ENCODE assay signal across 8 mouse cellular contexts in the genomic region with DNA sequence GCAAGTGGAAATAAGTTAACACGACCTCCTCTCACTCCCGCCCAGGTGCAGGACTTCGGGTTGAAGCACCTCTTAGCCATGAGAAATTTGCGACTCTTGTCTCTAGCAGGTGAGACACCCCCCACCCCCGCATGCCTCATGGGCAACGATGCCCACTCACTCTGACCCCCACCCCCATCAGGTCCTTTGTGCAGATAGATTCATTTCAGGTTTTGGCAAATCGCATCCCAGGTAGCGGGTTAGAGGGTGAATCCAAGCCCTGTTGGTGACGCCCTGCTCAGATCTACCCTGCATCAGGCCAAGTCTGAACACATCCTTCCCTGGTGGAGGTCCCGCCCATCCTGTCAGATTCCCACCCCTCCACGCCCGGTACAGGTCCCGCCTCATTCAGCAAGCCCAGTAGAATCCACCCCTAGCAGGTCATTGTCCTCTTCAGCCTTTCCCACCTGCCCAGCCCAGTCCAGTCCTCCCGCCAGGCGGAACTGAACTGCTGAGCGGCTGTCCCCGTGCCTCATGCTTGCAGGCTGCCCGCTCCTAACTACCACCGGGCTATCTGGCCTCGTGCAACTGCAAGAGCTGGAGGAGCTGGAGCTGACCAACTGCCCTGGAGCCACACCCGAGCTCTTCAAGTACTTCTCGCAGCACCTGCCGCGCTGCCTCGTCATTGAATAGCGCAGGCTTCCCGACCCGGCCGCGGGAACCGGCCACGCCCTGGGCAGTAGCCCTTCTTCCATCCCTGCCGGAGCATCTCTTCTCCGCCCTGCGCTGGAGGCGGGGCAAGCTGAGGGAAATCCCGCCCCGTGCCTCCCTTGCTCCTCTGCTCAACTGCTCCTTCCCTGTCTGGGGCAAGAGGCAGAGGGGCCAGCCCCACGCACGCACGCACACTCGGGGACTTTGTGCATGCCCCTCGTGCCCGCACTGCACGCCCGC. TPM values are rescaled to one million over a fixed set of nuclear protein-coding genes. Genes with fewer than 3 reads are reported as not detected.
A peak's percentile ranks its signal among the peaks of the same experiment; 100 is the strongest.
DNase-seq lines count a peak whose midpoint lies in the region; ATAC-seq and TF ChIP-seq lines count a peak whose summit lies in the region.

No protein-coding gene starts in this region.

- 5% methylated on average over 46 of the region's 46 CpGs for WGBS in hindbrain, embryonic 10.5 days
- WGBS in hindbrain, postnatal 0 days: 15% methylated on average over 46 of the region's 46 CpGs
- 7% methylated on average over 42 of the region's 46 CpGs for WGBS in liver, embryonic 16.5 days (ENCODE audit: insufficient replicate concordance)

- peak overlapping the region; percentile 41 for H3K4me3 ChIP-seq in hindbrain, embryonic 10.5 days
- H3K4me3 ChIP-seq in hindbrain, postnatal 0 days (ENCODE audit: low read length): no peak overlapping the region
- peak overlapping the region; percentile 7 for H3K4me3 ChIP-seq in erythroblast, embryonic 14.5 days (replicated peaks)
- H3K4me3 ChIP-seq in liver, embryonic 16.5 days (ENCODE audit: low read depth, low read length): no peak overlapping the region

- DNase-seq in hindbrain, embryonic 10.5 days (ENCODE audit: low spot score): peak; percentile 35
- DNase-seq in hindbrain, postnatal 0 days (ENCODE audit: low spot score): no peak
- DNase-seq in ES-CJ7 (ENCODE audit: low read depth, low spot score): peak; percentile 72
- DNase-seq in urinary bladder, postnatal 14 days (ENCODE audit: low spot score): no peak
- no peak for DNase-seq in left cerebral cortex, adult 11 months (ENCODE audit: low spot score)
- no peak for DNase-seq in B cell, adult 2 months

- H3K27me3 ChIP-seq in hindbrain, embryonic 10.5 days (ENCODE audit: insufficient read depth, poor library complexity, severe bottlenecking): peaks cover 56% of the 10 kb centered on the region
- H3K27me3 ChIP-seq in hindbrain, postnatal 0 days (ENCODE audit: insufficient read depth, low read length): no peaks in the 10 kb centered on the region
- H3K27me3 ChIP-seq in erythroblast, embryonic 14.5 days (ENCODE audit: control insufficient read depth): peaks cover 80% of the 10 kb centered on the region
- H3K27me3 ChIP-seq in liver, embryonic 16.5 days (ENCODE audit: control insufficient read depth, insufficient read depth, low read depth, low read length): peaks cover 35% of the 10 kb centered on the region

- no peaks in the 10 kb centered on the region for H3K9me3 ChIP-seq in hindbrain, embryonic 10.5 days
- H3K9me3 ChIP-seq in hindbrain, postnatal 0 days (ENCODE audit: low read length): no peaks in the 10 kb centered on the region
- H3K9me3 ChIP-seq in erythroblast, embryonic 14.5 days (ENCODE audit: control insufficient read depth, low read length): no peaks in the 10 kb centered on the region
- no peaks in the 10 kb centered on the region for H3K9me3 ChIP-seq in liver, embryonic 16.5 days (replicated peaks; ENCODE audit: control insufficient read depth, low read length)

- peaks cover 30% of the 10 kb centered on the region for H3K36me3 ChIP-seq in hindbrain, embryonic 10.5 days
- H3K36me3 ChIP-seq in hindbrain, postnatal 0 days (ENCODE audit: insufficient read depth, low read length): peaks cover 15% of the 10 kb centered on the region; the same call in 1 of the 2 replicates
- no peaks in the 10 kb centered on the region for H3K36me3 ChIP-seq in erythroblast, embryonic 14.5 days (ENCODE audit: control insufficient read depth)
- no peaks in the 10 kb centered on the region for H3K36me3 ChIP-seq in liver, embryonic 16.5 days (ENCODE audit: control insufficient read depth, insufficient read depth)

- H3K27ac ChIP-seq in hindbrain, embryonic 10.5 days: peak overlapping the region; percentile 26; the same call in 1 of the 2 replicates
- H3K27ac ChIP-seq in hindbrain, postnatal 0 days: no peak overlapping the region
- H3K27ac ChIP-seq in liver, embryonic 16.5 days (ENCODE audit: low read length): no peak overlapping the region

- H3K9ac ChIP-seq in hindbrain, postnatal 0 days (replicated peaks; ENCODE audit: low read length): no peak overlapping the region
- H3K9ac ChIP-seq in liver, embryonic 16.5 days (ENCODE audit: low read depth, low read length): no peak overlapping the region

- H3K4me1 ChIP-seq in hindbrain, embryonic 10.5 days (replicated peaks): peaks cover 24% of the 10 kb centered on the region
- H3K4me1 ChIP-seq in hindbrain, postnatal 0 days (ENCODE audit: insufficient read depth, low read length): peaks cover 4% of the 10 kb centered on the region
- peaks cover 26% of the 10 kb centered on the region for H3K4me1 ChIP-seq in erythroblast, embryonic 14.5 days (ENCODE audit: control insufficient read depth)
- H3K4me1 ChIP-seq in liver, embryonic 16.5 days (ENCODE audit: control insufficient read depth, low read depth, low read length): peaks cover 12% of the 10 kb centered on the region

- no peak for TF ChIP-seq CTCF in hindbrain, postnatal 0 days (IDR thresholded peaks at IDR 0.05; ENCODE audit: low read depth)

- no peak overlapping the region for H3K4me2 ChIP-seq in hindbrain, postnatal 0 days (ENCODE audit: low read depth, low read length)
- peak overlapping the region; percentile 30; the same call in 1 of the 2 replicates for H3K4me2 ChIP-seq in liver, embryonic 16.5 days (ENCODE audit: low read depth, low read length)

- no peak for ATAC-seq in hindbrain, postnatal 0 days
- ATAC-seq in liver, embryonic 16.5 days (ENCODE audit: low read depth): peak; percentile 60

RNA-seq across cellular contexts. Expression of a gene that starts 4.3 kb away (rescaled TPM):
- 30.1 and 30.7 TPM in 2 replicates for polyA plus RNA-seq in hindbrain, embryonic 10.5 days (2016; fragmentation: Nextera tagmentation; extraction: Ambion mirVana)
- total RNA-seq in hindbrain, postnatal 0 days (2014; rRNA removed): 31.3 and 39.7 TPM in 2 replicates
- polyA plus RNA-seq in hindbrain, postnatal 0 days (2015; fragmentation: Nextera tagmentation; extraction: Ambion mirVana): 21.0 and 22.6 TPM in 2 replicates
- 0.32 and 0.68 TPM in 2 replicates for polyA plus RNA-seq in erythroblast, embryonic 14.5 days (2012)
- 10.8 and 11.6 TPM in 2 replicates for polyA plus RNA-seq in liver, embryonic 16.5 days (2015; fragmentation: Nextera tagmentation; extraction: Ambion mirVana)

RNA-seq across cellular contexts. Expression of a gene that starts 9.6 kb away (rescaled TPM):
- 51.5 and 64.3 TPM in 2 replicates for polyA plus RNA-seq in hindbrain, embryonic 10.5 days (2016; fragmentation: Nextera tagmentation; extraction: Ambion mirVana)
- 57.0 and 61.0 TPM in 2 replicates for total RNA-seq in hindbrain, postnatal 0 days (2014; rRNA removed)
- polyA plus RNA-seq in hindbrain, postnatal 0 days (2015; fragmentation: Nextera tagmentation; extraction: Ambion mirVana): 38.6 and 41.3 TPM in 2 replicates
- 0.31 and 0.65 TPM in 2 replicates for polyA plus RNA-seq in erythroblast, embryonic 14.5 days (2012)
- 20.7 and 23.5 TPM in 2 replicates for polyA plus RNA-seq in liver, embryonic 16.5 days (2015; fragmentation: Nextera tagmentation; extraction: Ambion mirVana)

RNA-seq across cellular contexts. Expression of a gene that starts 10.2 kb away (rescaled TPM):
- polyA plus RNA-seq in hindbrain, embryonic 10.5 days (2016; fragmentation: Nextera tagmentation; extraction: Ambion mirVana): 11.0 and 16.7 TPM in 2 replicates
- 143 and 146 TPM in 2 replicates for total RNA-seq in hindbrain, postnatal 0 days (2014; rRNA removed)
- polyA plus RNA-seq in hindbrain, postnatal 0 days (2015; fragmentation: Nextera tagmentation; extraction: Ambion mirVana): 44.0 and 45.8 TPM in 2 replicates
- not detected in 2 replicates for polyA plus RNA-seq in erythroblast, embryonic 14.5 days (2012)
- polyA plus RNA-seq in liver, embryonic 16.5 days (2015; fragmentation: Nextera tagmentation; extraction: Ambion mirVana): 0.09 and 0.17 TPM in 2 replicates

RNA-seq across cellular contexts. Expression of a gene that starts 14.1 kb away (rescaled TPM):
- polyA plus RNA-seq in hindbrain, embryonic 10.5 days (2016; fragmentation: Nextera tagmentation; extraction: Ambion mirVana): 360 and 390 TPM in 2 replicates
- 271 and 273 TPM in 2 replicates for total RNA-seq in hindbrain, postnatal 0 days (2014; rRNA removed)
- 369 and 370 TPM in 2 replicates for polyA plus RNA-seq in hindbrain, postnatal 0 days (2015; fragmentation: Nextera tagmentation; extraction: Ambion mirVana)
- 10.1 and 10.6 TPM in 2 replicates for polyA plus RNA-seq in erythroblast, embryonic 14.5 days (2012)
- 106 and 112 TPM in 2 replicates for polyA plus RNA-seq in liver, embryonic 16.5 days (2015; fragmentation: Nextera tagmentation; extraction: Ambion mirVana)

RNA-seq across cellular contexts. Expression of a gene that starts 18.0 kb away (rescaled TPM):
- 1.7 and 3.1 TPM in 2 replicates for polyA plus RNA-seq in hindbrain, embryonic 10.5 days (2016; fragmentation: Nextera tagmentation; extraction: Ambion mirVana)
- 122 and 135 TPM in 2 replicates for total RNA-seq in hindbrain, postnatal 0 days (2014; rRNA removed)
- 78.6 and 80.0 TPM in 2 replicates for polyA plus RNA-seq in hindbrain, postnatal 0 days (2015; fragmentation: Nextera tagmentation; extraction: Ambion mirVana)
- 0.22 and 0.54 TPM in 2 replicates for polyA plus RNA-seq in erythroblast, embryonic 14.5 days (2012)
- 0.30 and 0.45 TPM in 2 replicates for polyA plus RNA-seq in liver, embryonic 16.5 days (2015; fragmentation: Nextera tagmentation; extraction: Ambion mirVana)

Comparison
In these comparisons a context has a peak if more than half of its experiments do, and no peak if none do; other contexts are left out.
1. DNase-seq: peak in hindbrain, embryonic 10.5 days (single experiment) and ES-CJ7 (single experiment); none in hindbrain, postnatal 0 days (single experiment), urinary bladder, postnatal 14 days (single experiment), left cerebral cortex, adult 11 months (single experiment) and B cell, adult 2 months (0 of 2).
2. H3K4me3 ChIP-seq: peak in hindbrain, embryonic 10.5 days (single experiment) and erythroblast, embryonic 14.5 days (single experiment); none in hindbrain, postnatal 0 days (single experiment) and liver, embryonic 16.5 days (single experiment).
3. RNA of a gene that starts 9.6 kb away (polyA plus RNA-seq): 51.5 to 64.3 TPM in hindbrain, embryonic 10.5 days, 38.6 to 41.3 TPM in hindbrain, postnatal 0 days and 20.7 to 23.5 TPM in liver, embryonic 16.5 days; 0.31 to 0.65 TPM in erythroblast, embryonic 14.5 days; every median in the first group is over 10 times any median in the second.
4. RNA of a gene that starts 10.2 kb away (polyA plus RNA-seq): 44.0 to 45.8 TPM in hindbrain, postnatal 0 days and 11.0 to 16.7 TPM in hindbrain, embryonic 10.5 days; 0.09 to 0.17 TPM in liver, embryonic 16.5 days and not detected in erythroblast, embryonic 14.5 days; every median in the first group is over 10 times any median in the second.